Mouse (Mus musculus): ENCODE data around the gene Slc25a28.

The Slc25a28 gene

DNA sequence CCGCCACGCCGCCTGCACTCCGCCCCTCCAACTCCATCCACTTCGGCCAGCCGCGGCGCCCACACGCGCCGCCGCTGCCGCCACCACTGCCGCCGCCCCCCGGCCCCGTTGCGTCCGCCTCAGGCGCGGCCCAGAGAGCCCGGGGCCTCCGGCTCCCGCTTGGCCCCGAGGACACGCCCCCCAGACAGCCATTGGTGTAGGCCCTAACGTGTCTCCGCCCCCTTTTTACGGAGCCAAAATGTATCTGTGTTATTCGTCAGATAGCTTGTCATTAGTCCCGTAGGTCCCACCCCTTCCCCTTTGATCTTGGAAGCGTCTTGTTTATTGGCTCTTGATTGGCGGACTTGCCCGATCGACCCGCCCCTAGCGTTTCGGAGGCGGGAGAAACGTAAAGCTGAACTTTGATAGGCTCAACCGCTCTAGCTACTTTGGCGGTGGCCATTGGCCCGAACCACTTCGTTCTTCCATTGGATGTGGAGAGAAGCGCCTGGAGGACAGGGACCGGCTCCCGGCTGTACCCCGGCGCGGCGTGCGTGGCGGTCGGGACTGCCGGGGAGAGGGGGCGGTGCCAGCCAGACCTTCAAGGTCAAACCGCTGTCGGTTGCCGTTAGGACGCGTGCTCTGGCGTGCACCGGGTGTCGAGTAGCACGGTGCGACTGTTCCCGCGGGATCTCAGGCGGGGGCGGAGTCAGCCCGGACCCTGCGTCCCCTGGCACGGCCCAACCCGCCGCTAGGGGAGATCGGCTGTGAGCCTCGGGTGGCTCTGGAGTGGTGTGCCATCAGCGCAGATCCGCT lies at the start of gene Slc25a28:
Slc25a28 (minus strand) TSS at position 152 of the 795 bp plus-strand sequence.
- POLR2A ChIA-PET = interaction anchor here (0.5 to 5.0 kb wide), 151 partner anchors 8 to 1538 kb away, joined by 3 to 78 read pairs (median 4); partner anchors contain the start of genes Cox15 (in 3 of the 4), Cutc (in 3 of the 4), Entpd7 (in 3 of the 4) and Got1 (in 3 of the 4)
- CTCF ChIA-PET = interaction anchor here in 3 of 4 experiments (0.5 to 3.8 kb wide), 35 partner anchors 8 to 619 kb away, joined by 3 to 36 read pairs (median 4); partner anchors contain the start of genes Entpd7 (in 2 of the 3), Cox15 (in 1 of the 3), Cutc (in 1 of the 3) and Got1 (in 1 of the 3)

- ChIA-PET POLR2A (interaction anchor here in 3 of 4 experiments (0.7 to 3.5 kb wide), 16 partner anchors 9 to 1898 kb away, joined by 3 to 27 read pairs (median 4); partner anchors contain the start of genes Slc25a28 (in 2 of the 3), Cox15 (in 1 of the 3), Cutc (in 1 of the 3) and Nkx2-3 (in 1 of the 3)), CTCF (interaction anchor here in 2 of 4 experiments (0.7 to 1.6 kb wide), 5 partner anchors 29 to 77 kb away, joined by 3 to 16 read pairs (median 3); partner anchors contain the start of genes Cox15 (in 1 of the 2), Cutc (in 1 of the 2) and Slc25a28 (in 1 of the 2))
Measured at GRCm38 (mm10) chr19:43724194-43724593, 49.5 kb upstream of the Slc25a28 start.

GRCm38 (mm10) chr19:43723501-43723900 lies 48.8 kb upstream of the Slc25a28 start:
- CTCF ChIA-PET = interaction anchor here in 1 of 4 experiments (1.6 kb wide), 1 partner anchor 48 kb away, joined by 5 read pairs; the partner anchor contains the start of gene Slc25a28
- POLR2A ChIA-PET = interaction anchor here in 3 of 4 experiments (1.0 to 3.5 kb wide), 9 partner anchors 10 to 123 kb away, joined by 3 to 27 read pairs (median 8); partner anchors contain the start of genes Slc25a28 (in 2 of the 3), Cox15 (in 1 of the 3) and Cutc (in 1 of the 3)

- ChIA-PET POLR2A (interaction anchor here in 3 of 4 experiments (1.1 to 3.5 kb wide), 5 partner anchors 11 to 47 kb away, joined by 3 to 27 read pairs (median 4); partner anchors contain the start of gene Slc25a28 (in 1 of the 3)), CTCF (interaction anchor here in 1 of 4 experiments (0.5 kb wide), 1 partner anchor 217 kb away, joined by 5 read pairs; no protein-coding TSS in a partner anchor)
Measured at GRCm38 (mm10) chr19:43722891-43723290, 48.2 kb upstream of the Slc25a28 start.

GRCm38 (mm10) chr19:43720061-43720460 lies 45.4 kb upstream of the Slc25a28 start:
- POLR2A ChIA-PET = interaction anchor here in 2 of 4 experiments (0.9 to 1.3 kb wide), 3 partner anchors 9 to 45 kb away, joined by 3 read pairs; partner anchors contain the start of gene Slc25a28 (in 1 of the 2)
- CTCF ChIA-PET = interaction anchor here in 1 of 4 experiments (0.9 kb wide), 1 partner anchor 45 kb away, joined by 3 read pairs; the partner anchor contains the start of gene Slc25a28

GRCm38 (mm10) chr19:43711971-43712370 lies 37.3 kb upstream of the Slc25a28 start:
- ChIA-PET CTCF (interaction anchor here in 1 of 4 experiments (0.6 kb wide), 1 partner anchor 188 kb away, joined by 3 read pairs; no protein-coding TSS in a partner anchor), POLR2A (interaction anchor here in 3 of 4 experiments (0.6 to 2.3 kb wide), 9 partner anchors 11 to 38 kb away, joined by 3 to 10 read pairs (median 3); no protein-coding TSS in a partner anchor)

- POLR2A ChIA-PET = interaction anchor here in 2 of 4 experiments (0.9 to 2.3 kb wide), 8 partner anchors 11 to 38 kb away, joined by 3 to 10 read pairs (median 3); no protein-coding TSS in a partner anchor
- CTCF ChIA-PET = interaction anchor here in 1 of 4 experiments (0.6 kb wide), 1 partner anchor 188 kb away, joined by 3 read pairs; no protein-coding TSS in a partner anchor
Measured at GRCm38 (mm10) chr19:43711159-43711916, 36.7 kb upstream of the Slc25a28 start.

DNA sequence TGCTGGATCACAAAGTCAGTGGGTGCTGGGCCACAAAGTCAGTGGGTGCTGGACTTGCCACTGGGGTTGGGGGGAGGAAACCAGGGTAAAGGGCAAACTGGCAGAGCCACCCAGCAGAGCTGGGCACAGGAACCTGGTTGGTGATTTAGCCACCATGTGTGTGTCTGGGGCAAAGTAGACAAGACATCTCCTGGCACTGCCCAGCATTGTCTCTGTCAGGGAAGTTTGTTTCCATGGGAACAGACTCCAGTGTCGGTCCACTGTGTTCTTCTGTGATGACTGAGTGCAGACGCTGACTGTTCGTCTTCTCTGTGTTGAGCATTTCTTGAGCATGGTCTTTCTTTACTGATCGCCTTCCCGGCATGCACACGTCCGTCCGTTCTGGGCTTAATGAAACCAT lies 34.6 kb upstream of the Slc25a28 start:
- ChIA-PET POLR2A (interaction anchor here in 1 of 4 experiments (0.7 to 1.8 kb wide), 4 partner anchors 15 to 34 kb away, joined by 3 to 10 read pairs (median 6); partner anchors contain the start of genes Entpd7 and Slc25a28), CTCF (no interaction called here)

GRCm38 (mm10) chr19:43708206-43708605 lies 33.5 kb upstream of the Slc25a28 start:
- ChIA-PET CTCF (interaction anchor here in 1 of 4 experiments (0.6 kb wide), 1 partner anchor 1508 kb away, joined by 3 read pairs; no protein-coding TSS in a partner anchor), POLR2A (interaction anchor here in 3 of 4 experiments (1.2 to 1.8 kb wide), 5 partner anchors 14 to 184 kb away, joined by 3 to 10 read pairs (median 5); partner anchors contain the start of genes Slc25a28 (in 2 of the 3) and Got1 (in 1 of the 3))

DNA sequence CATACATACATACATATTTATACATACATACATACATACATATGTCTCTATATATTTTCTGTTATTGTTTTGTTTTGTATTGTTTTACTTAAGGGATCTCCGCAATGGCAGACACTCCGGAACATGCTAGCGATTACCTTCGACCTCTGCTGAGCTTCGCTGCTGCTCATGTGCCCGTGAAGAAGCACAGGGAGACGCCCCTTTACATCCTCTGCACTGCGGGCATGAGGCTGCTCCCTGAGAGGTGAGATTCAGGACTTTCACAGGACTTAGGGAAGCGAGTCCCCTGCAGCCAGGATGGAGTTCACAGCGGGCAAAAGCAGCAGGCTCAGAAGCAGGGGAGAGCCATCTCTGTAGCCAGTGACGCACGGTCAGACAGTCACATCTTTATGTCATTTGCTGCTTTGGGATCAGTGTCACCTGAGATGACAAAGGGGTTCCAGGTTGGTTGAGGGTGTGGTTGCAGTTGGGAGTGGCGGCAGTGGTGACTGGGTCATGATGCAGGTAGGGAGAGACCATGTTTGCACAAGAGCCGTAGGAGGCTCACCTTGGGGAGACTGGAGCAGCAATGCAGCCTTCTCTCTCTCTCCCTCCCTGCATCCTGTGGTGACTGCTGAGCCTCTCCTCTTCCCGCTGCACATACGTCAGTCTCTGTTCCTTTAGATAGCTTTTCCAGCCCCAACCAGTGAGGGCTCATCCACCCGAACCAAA lies 30.3 kb upstream of the Slc25a28 start:
- ChIA-PET CTCF (interaction anchor here in 2 of 4 experiments (0.5 to 1.1 kb wide), 2 partner anchors 16 to 147 kb away, joined by 3 to 8 read pairs; partner anchors contain the start of gene Entpd7 (in 1 of the 2)), POLR2A (interaction anchor here in 2 of 4 experiments (0.9 to 2.6 kb wide), 2 partner anchors 16 to 30 kb away, joined by 3 to 10 read pairs; partner anchors contain the start of gene Slc25a28 (in 1 of the 2))

DNA sequence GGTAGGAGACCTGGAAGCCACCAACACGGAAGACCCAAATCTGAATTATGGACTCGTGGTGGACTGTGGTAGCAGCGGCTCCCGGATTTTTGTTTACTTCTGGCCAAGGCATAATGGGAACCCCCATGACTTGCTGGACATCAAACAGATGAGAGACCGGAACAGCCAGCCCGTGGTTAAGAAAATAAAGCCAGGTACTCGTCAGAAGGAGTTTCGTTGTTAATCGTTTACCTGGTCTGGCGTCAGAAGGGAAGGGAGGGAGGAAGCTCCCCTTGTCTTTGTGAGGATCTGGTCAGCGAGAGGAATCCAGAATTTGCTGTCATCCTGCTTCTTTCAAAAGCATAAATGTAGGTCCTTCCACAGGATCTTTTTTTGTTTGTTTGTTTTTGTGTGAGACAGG lies 29.5 kb upstream of the Slc25a28 start:
- POLR2A ChIA-PET = interaction anchor here in 2 of 4 experiments (0.9 to 2.6 kb wide), 2 partner anchors 15 to 29 kb away, joined by 3 to 10 read pairs; partner anchors contain the start of gene Slc25a28 (in 1 of the 2)

DNA sequence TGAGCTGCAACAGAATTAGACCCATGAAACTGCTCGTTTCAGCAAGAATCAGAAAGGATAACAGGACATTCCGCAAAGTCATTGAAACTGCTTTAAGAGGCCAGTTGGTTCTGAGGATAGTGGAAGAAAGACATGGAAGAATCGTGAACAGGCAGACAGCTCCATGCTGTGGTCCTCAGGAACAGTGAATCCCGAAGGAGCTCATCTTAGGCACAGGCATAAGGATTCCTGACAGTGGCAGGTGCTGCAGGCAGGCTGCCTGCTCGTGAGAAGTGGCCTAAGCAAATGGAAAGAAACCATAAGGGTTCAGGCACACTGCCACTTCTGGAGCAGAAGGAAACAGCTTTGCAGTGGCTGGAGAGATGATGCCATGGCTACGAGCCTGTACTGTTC lies 25.1 kb upstream of the Slc25a28 start:
- CTCF ChIA-PET = no interaction called here
- POLR2A ChIA-PET = interaction anchor here in 2 of 4 experiments (1.5 to 3.6 kb wide), 4 partner anchors 24 to 39 kb away, joined by 3 to 20 read pairs (median 14); partner anchors contain the start of gene Slc25a28 (in 2 of the 2)

More for the DNA sequence above, 29.5 kb upstream of the Slc25a28 start:
- CTCF ChIA-PET = interaction anchor here in 2 of 4 experiments (0.5 to 1.1 kb wide), 2 partner anchors 15 to 148 kb away, joined by 3 to 8 read pairs; partner anchors contain the start of gene Entpd7 (in 1 of the 2)

DNA sequence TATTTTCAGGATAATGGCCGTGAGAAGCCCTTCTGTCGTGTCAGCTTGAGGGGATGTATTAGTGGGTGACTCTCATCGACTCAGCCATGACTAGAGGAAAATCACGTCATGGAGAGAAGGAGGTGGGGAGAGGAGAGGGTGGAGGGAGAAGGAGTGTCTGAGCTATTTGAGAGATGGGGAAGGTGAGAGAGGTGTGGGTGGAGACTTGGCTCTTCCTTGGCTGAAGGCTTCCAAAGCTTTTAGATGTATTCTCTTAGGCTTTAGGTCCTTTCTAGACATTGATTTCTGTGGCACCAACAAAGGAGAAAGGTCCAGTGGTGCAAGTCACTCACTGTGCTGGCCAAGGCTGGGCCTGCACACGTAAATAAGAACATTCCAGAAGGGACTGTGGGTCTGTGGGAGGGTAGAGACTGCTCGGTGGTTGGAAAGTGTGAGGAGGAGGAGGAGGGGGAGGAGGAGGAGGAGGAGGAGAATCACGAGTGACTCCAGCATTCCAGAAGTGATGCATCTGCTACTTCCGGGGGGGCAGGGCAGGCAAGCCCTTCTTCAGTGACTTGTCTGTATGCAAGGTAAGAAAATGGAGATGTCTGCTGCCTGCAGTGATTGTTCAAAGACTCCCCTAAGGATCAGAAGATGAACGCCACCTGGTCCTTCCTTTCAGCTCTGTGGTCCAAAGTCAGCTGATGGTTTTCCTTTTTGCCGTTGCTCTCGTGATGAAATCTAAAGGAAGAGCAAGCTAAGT lies 24.5 kb upstream of the Slc25a28 start:
- POLR2A ChIA-PET = interaction anchor here in 2 of 4 experiments (1.0 to 3.6 kb wide), 6 partner anchors 10 to 40 kb away, joined by 3 to 20 read pairs (median 6); partner anchors contain the start of genes Slc25a28 (in 2 of the 2) and Entpd7 (in 1 of the 2)
- CTCF ChIA-PET = interaction anchor here in 2 of 4 experiments (0.5 to 0.9 kb wide), 2 partner anchors 43 to 197 kb away, joined by 3 to 4 read pairs; no protein-coding TSS in a partner anchor

GRCm38 (mm10) chr19:43697666-43698370 lies 23.1 kb upstream of the Slc25a28 start:
- POLR2A ChIA-PET = interaction anchor here in 3 of 4 experiments (0.6 to 3.6 kb wide), 6 partner anchors 8 to 82 kb away, joined by 3 to 20 read pairs (median 5); partner anchors contain the start of genes Entpd7 (in 2 of the 3) and Slc25a28 (in 2 of the 3)
- CTCF ChIA-PET = interaction anchor here in 1 of 4 experiments (0.6 kb wide), 1 partner anchor 184 kb away, joined by 3 read pairs; no protein-coding TSS in a partner anchor
